Mouse (Mus musculus): ENCODE measurements at regions not wholly inside any gene's neighbourhood (a gene's known extent, or its start where the extent isn't known, plus 50 kb on each side); places are given as distances from the start of the nearest gene placed in this dataset.
A peak's percentile ranks its signal among the peaks of the same experiment; 100 is the strongest.

DNA sequence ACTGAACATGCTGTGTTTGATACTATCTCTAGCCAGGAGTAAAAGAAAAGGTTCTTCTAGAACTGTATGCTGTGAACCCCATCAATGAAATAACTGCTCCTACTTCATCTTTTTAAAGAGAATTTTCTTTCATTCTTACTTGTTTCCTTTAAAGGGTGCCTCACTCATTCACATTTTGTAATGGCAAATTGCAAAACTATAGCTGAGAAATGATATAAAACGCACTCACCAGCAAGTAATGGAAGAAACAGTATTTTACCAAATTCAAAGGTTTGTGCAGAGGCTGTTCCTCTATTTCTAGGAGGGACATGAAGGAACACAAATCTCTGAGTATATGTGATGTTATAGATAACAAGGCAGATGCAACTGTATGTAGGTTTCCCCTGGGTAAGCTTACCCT is 183.4 kb downstream of the Gm11146 start:
- no peaks in the 10 kb centered on the region for H3K36me3 ChIP-seq (ENCODE audit: control insufficient read depth, insufficient read depth, low read length)
- peaks cover 9% of the 10 kb centered on the region for H3K4me1 ChIP-seq (ENCODE audit: control insufficient read depth, insufficient read depth, low read length)
- peak overlapping the region; percentile 39 for H3K4me3 ChIP-seq (ENCODE audit: low read depth, low read length)
- no peak for DNase-seq (ENCODE audit: low spot score)
- no peak for ATAC-seq
- peak overlapping the region; percentile 87 for H3K27ac ChIP-seq (ENCODE audit: low read depth, low read length)
- no peaks in the 10 kb centered on the region for H3K27me3 ChIP-seq (replicated peaks; ENCODE audit: control insufficient read depth, insufficient read depth, low read length)
- peak overlapping the region; percentile 78 for H3K9ac ChIP-seq (ENCODE audit: low read length)
- H3K4me2 ChIP-seq (ENCODE audit: low read length), result peak overlapping the region; percentile 76
- 55% methylated on average over 1 of the region's 1 CpGs for WGBS
- no peaks in the 10 kb centered on the region for H3K9me3 ChIP-seq (replicated peaks; ENCODE audit: control insufficient read depth, low read length)

DNA sequence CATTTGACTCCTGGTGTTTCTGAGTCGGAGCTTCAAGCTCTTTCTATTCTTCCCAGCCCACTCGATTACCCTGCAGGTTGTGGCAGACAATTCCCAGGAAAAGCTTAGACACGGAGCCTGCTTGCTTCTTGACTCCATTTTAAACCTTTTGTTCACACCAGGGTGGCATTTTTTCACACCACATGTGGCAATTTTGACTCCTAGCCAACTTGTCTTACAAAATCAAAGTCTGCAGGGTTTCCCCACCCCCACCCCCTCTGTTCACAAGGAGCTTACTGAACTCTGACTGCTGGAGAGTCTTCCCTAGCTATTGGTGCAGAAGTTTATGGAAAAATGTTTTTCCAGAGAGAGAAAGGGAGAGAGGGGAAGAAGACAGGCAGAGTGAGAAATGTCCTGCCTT is 184.1 kb downstream of the Gm11146 start:
- DNase-seq (ENCODE audit: low spot score), result peak; percentile 97
- Histone ChIP-seq H3K9ac (ENCODE audit: low read length) (peak overlapping the region; percentile 46), H3K9me3 (replicated peaks; ENCODE audit: control insufficient read depth, low read length) (no peaks in the 10 kb centered on the region), H3K4me3 (ENCODE audit: low read depth, low read length) (peak overlapping the region; percentile 39), H3K27ac (ENCODE audit: low read depth, low read length) (peak overlapping the region; percentile 28), H3K4me1 (ENCODE audit: control insufficient read depth, insufficient read depth, low read length) (peaks cover 9% of the 10 kb centered on the region), H3K4me2 (ENCODE audit: low read length) (peak overlapping the region; percentile 76), H3K36me3 (ENCODE audit: control insufficient read depth, insufficient read depth, low read length) (no peaks in the 10 kb centered on the region), H3K27me3 (replicated peaks; ENCODE audit: control insufficient read depth, insufficient read depth, low read length) (no peaks in the 10 kb centered on the region)
- peak; percentile 53 for ATAC-seq
- 1% methylated on average over 3 of the region's 3 CpGs for WGBS

DNA sequence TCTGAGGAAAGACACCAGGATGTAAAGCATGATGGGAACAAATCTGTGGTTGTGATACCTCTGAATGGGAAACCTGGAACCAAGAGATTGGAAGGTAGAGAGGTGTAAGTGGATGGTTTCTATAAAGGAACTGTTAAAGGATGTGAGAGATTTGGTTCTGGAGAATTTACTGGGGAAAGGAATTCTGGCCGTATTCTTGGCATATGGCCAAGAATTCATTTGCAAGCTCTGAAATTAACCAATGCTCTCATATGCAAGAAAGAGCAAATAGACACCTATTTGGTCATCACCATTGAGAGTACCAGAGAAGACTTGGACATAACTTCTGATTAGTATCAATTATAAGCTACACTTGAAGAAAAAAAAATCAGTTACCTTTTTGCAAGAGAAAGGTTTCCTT is 187.3 kb downstream of the Gm11146 start:
- no peak overlapping the region for H3K4me2 ChIP-seq (ENCODE audit: low read length)
- H3K27ac ChIP-seq (ENCODE audit: low read depth, low read length), result no peak overlapping the region
- peaks cover 5% of the 10 kb centered on the region for H3K4me1 ChIP-seq (ENCODE audit: control insufficient read depth, insufficient read depth, low read length)
- no peaks in the 10 kb centered on the region for H3K27me3 ChIP-seq (replicated peaks; ENCODE audit: control insufficient read depth, insufficient read depth, low read length)
- 20% methylated on average over 1 of the region's 1 CpGs for WGBS
- H3K9ac ChIP-seq (ENCODE audit: low read length), result no peak overlapping the region
- H3K9me3 ChIP-seq (replicated peaks; ENCODE audit: control insufficient read depth, low read length), result no peaks in the 10 kb centered on the region
- no peak for ATAC-seq
- DNase-seq (ENCODE audit: low spot score), result peak; percentile 47
- H3K4me3 ChIP-seq (ENCODE audit: low read depth, low read length), result no peak overlapping the region
- no peaks in the 10 kb centered on the region for H3K36me3 ChIP-seq (ENCODE audit: control insufficient read depth, insufficient read depth, low read length)

DNA sequence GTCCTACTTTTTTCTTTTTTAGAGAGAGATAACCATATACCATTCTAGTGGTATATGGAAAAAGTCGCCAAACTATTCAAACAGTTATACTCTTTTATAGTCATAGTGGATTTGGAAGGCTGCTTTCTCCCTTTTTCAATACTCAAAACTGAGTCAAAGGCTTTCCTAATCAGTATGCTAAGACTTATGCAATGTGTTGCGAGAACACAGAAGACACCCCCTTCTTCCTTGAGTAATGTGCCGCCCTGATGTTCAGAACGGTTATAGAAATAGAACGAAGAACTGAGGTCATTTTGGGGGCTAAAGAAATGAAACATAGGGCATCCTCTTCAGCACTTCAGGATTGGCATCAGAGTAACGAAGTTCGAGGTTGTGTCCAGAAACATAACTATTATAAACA is 192.7 kb downstream of the Gm11146 start:
- Histone ChIP-seq H3K27me3 (replicated peaks; ENCODE audit: control insufficient read depth, insufficient read depth, low read length) (no peaks in the 10 kb centered on the region), H3K9ac (ENCODE audit: low read length) (no peak overlapping the region), H3K4me2 (ENCODE audit: low read length) (no peak overlapping the region), H3K36me3 (ENCODE audit: control insufficient read depth, insufficient read depth, low read length) (no peaks in the 10 kb centered on the region), H3K4me3 (ENCODE audit: low read depth, low read length) (no peak overlapping the region), H3K27ac (ENCODE audit: low read depth, low read length) (no peak overlapping the region), H3K9me3 (replicated peaks; ENCODE audit: control insufficient read depth, low read length) (no peaks in the 10 kb centered on the region), H3K4me1 (ENCODE audit: control insufficient read depth, insufficient read depth, low read length) (peaks cover 12% of the 10 kb centered on the region)
- ATAC-seq (no peak), DNase-seq (ENCODE audit: low spot score) (no peak)
- 80% methylated on average over 7 of the region's 7 CpGs for WGBS

GRCm38 (mm10) chr16:77406999-77407398 is 194.9 kb downstream of the Gm11146 start:
- Histone ChIP-seq H3K4me2 (ENCODE audit: low read length) (no peak overlapping the region), H3K27ac (ENCODE audit: low read depth, low read length) (no peak overlapping the region), H3K9ac (ENCODE audit: low read length) (no peak overlapping the region), H3K4me3 (ENCODE audit: low read depth, low read length) (no peak overlapping the region), H3K36me3 (ENCODE audit: control insufficient read depth, insufficient read depth, low read length) (no peaks in the 10 kb centered on the region), H3K4me1 (ENCODE audit: control insufficient read depth, insufficient read depth, low read length) (peaks cover 28% of the 10 kb centered on the region), H3K9me3 (replicated peaks; ENCODE audit: control insufficient read depth, low read length) (no peaks in the 10 kb centered on the region), H3K27me3 (replicated peaks; ENCODE audit: control insufficient read depth, insufficient read depth, low read length) (no peaks in the 10 kb centered on the region)
- 64% methylated on average over 5 of the region's 5 CpGs for WGBS
- ATAC-seq (no peak), DNase-seq (ENCODE audit: low spot score) (no peak)

- no peak overlapping the region for H3K4me3 ChIP-seq (ENCODE audit: low read depth, low read length)
Measured at GRCm38 (mm10) chr16:77405859-77406258, 196.0 kb downstream of the Gm11146 start.

GRCm38 (mm10) chr16:77405181-77405818 is 196.6 kb downstream of the Gm11146 start:
- Histone ChIP-seq H3K27ac (ENCODE audit: low read depth, low read length) (peak overlapping the region; percentile 15), H3K9me3 (replicated peaks; ENCODE audit: control insufficient read depth, low read length) (no peaks in the 10 kb centered on the region), H3K36me3 (ENCODE audit: control insufficient read depth, insufficient read depth, low read length) (no peaks in the 10 kb centered on the region), H3K9ac (ENCODE audit: low read length) (no peak overlapping the region), H3K4me2 (ENCODE audit: low read length) (peak overlapping the region; percentile 4), H3K27me3 (replicated peaks; ENCODE audit: control insufficient read depth, insufficient read depth, low read length) (no peaks in the 10 kb centered on the region), H3K4me1 (ENCODE audit: control insufficient read depth, insufficient read depth, low read length) (peaks cover 41% of the 10 kb centered on the region), H3K4me3 (ENCODE audit: low read depth, low read length) (no peak overlapping the region)
- ATAC-seq (peak; percentile 6; the same call in 1 of the 2 replicates), DNase-seq (ENCODE audit: low spot score) (no peak)
- 58% methylated on average over 8 of the region's 8 CpGs for WGBS

More at GRCm38 (mm10) chr16:77405859-77406258, 196.0 kb downstream of the Gm11146 start:
- no peaks in the 10 kb centered on the region for H3K36me3 ChIP-seq (ENCODE audit: control insufficient read depth, insufficient read depth, low read length)
- ATAC-seq (0 out of 2 replicates have a peak, but pooled peaks have one; percentile 18), DNase-seq (ENCODE audit: low spot score) (no peak)
- peaks cover 36% of the 10 kb centered on the region for H3K4me1 ChIP-seq (ENCODE audit: control insufficient read depth, insufficient read depth, low read length)
- no peaks in the 10 kb centered on the region for H3K9me3 ChIP-seq (replicated peaks; ENCODE audit: control insufficient read depth, low read length)
- peak overlapping the region; percentile 15 for H3K27ac ChIP-seq (ENCODE audit: low read depth, low read length)
- H3K9ac ChIP-seq (ENCODE audit: low read length), result no peak overlapping the region
- H3K27me3 ChIP-seq (replicated peaks; ENCODE audit: control insufficient read depth, insufficient read depth, low read length), result no peaks in the 10 kb centered on the region
- peak overlapping the region; percentile 4 for H3K4me2 ChIP-seq (ENCODE audit: low read length)
- 55% methylated on average over 6 of the region's 6 CpGs for WGBS

GRCm38 (mm10) chr16:77402711-77403280 is 199.1 kb downstream of the Gm11146 start:
- Histone ChIP-seq H3K4me2 (ENCODE audit: low read length) (peak overlapping the region; percentile 31; the same call in 1 of the 2 replicates), H3K9me3 (replicated peaks; ENCODE audit: control insufficient read depth, low read length) (no peaks in the 10 kb centered on the region), H3K9ac (ENCODE audit: low read length) (no peak overlapping the region), H3K4me1 (ENCODE audit: control insufficient read depth, insufficient read depth, low read length) (peaks cover 50% of the 10 kb centered on the region), H3K4me3 (ENCODE audit: low read depth, low read length) (no peak overlapping the region), H3K27ac (ENCODE audit: low read depth, low read length) (peak overlapping the region; percentile 39; the same call in 1 of the 2 replicates), H3K36me3 (ENCODE audit: control insufficient read depth, insufficient read depth, low read length) (no peaks in the 10 kb centered on the region), H3K27me3 (replicated peaks; ENCODE audit: control insufficient read depth, insufficient read depth, low read length) (no peaks in the 10 kb centered on the region)
- DNase-seq (ENCODE audit: low spot score) (peak; percentile 70), ATAC-seq (peak; percentile 41; the same call in 1 of the 2 replicates)
- 14% methylated on average over 7 of the region's 7 CpGs for WGBS
